Mouse (Mus musculus) ES-CJ7 (cell line): ENCODE measurements around the gene Prdm10.

Experiments used
- DNase-seq: peaks from one replicate; pipeline ENCODE4 v3.0.0; 2011; ENCODE audit warnings: low read depth, low spot score

Gene Prdm10

DNA sequence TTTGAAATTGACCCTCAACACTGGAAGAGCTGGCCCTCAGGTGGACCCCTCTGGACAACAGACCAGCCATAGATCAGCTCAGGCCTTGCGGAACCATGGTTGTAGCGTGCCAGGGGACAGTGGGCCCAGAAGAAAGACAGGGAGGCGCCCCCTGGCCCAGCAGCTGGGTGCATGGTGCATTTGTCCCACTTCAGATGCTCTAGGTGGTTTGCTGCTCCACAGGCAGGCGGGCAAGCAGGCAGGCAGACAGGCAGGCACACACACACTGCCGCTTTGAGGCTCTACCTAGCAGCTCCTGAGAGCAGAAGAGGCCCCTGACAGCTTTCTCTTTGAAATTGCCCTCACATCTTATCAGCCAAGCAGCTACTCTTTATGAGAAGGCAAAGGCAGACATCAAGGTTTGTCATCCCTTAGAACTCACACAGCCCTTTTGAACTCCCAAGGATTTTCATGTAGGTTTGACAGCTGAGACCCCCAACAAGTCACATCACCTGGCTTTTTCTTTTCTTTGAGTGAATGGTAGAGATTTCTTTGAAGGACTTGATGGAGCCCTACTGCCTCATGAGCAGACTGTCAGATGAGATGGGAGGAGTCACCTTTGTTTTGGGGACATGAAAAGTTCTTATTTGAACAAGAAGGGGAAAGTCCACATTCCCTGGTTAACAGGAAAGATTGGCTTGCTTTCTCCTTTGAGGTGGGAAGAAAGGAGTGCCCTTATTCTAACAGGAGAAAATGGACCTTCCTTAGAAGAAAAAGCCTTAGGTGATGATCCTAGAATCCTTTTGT is 21.4 kb downstream of the Prdm10 start:
- DNase-seq = no peak

DNA sequence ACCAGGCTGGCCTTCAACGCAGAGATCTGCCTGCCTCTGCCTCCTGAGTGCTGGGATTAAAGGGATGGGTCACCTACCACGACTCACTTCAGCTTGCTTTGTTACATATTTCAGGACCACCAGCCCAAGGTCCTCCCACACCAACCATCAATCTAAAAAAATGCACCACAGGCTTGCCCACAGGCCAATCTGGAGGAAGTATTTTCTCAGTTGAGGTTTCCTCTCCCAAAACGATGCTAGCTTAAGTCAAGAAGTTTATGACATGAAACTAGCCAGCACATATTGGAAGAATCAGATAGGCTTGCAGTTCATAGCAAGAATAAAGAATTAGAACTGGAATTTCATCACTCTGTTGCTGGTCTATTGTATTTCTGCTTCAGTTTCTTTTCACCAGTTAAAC is 24.0 kb downstream of the Prdm10 start:
- no peak for DNase-seq

DNA sequence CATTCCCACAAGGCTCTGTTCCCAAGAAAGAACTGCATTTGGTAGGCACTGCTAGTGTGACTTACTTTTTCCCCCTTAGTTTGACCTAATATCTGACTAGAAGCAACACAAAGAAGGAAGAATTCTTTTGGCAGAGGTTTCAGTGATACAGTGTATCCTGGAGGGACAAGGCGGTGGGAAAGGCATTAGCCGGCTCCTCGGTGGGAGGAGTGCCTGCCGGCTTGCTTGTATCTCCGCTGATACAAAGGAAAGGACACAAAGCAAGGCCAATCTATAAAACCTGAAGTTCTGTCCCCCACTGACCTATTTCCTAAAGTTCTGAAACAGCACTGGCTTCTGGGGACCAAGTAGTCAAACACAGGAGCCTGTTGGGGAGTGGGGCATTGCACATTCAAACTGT is 24.8 kb downstream of the Prdm10 start:
- no peak for DNase-seq

DNA sequence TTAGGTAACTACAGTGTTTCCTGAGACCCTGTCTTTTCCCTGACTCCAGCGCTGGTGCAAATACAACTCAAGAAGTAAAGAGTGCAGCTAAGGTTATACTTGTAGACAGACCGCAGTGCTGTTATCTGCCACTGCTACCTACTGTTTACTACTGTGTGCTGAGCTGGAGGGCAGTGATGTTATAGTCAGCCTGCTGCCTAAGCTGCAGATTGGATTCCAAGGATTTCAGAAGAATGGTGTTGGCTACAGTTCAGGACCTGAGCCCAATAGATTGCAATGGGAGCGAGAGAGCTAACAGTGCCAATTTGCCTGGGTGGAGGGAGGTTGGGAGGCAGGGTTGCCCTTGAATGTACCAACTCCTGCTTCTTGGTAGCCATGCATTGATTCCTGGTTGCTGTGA is 25.5 kb downstream of the Prdm10 start:
- DNase-seq = no peak

DNA sequence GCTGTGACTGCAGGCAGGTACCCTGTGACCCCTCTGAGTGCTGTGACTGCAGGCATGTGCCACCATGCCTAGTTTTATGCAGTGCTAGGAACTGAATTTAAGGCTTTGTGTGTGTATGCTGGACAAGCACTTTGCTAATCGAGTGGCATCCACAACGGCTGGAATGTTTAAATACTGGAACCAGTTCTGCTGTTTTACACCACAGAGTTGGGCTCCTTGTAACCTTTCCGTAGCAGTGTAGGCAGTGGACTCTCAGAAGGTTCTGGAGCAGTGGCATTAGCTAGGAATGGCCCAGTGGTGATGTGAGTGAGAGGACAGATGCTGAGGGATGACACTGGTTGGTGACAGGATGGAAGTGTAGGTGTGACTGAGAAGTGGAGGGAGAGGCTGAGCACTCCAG is 26.9 kb downstream of the Prdm10 start:
- DNase-seq = no peak

DNA sequence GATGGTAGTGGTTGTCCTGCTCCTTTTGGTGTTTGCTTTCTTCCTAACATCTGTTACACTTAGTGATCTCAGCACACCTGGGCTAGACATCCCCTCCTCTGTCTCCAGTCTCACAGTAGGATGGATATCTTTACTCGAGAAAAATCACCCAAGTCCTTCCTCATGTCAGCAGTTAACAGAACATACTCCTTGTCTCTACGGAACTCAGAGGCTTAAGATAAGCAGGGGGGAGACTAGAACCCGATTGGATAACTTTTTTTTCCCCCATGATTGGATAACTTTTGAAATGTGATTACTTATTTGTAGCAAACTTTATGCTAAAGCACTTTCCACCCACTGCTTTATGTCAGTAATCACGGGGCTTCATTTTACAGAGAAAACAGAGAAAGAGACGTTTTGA is 28.7 kb downstream of the Prdm10 start:
- no peak for DNase-seq

DNA sequence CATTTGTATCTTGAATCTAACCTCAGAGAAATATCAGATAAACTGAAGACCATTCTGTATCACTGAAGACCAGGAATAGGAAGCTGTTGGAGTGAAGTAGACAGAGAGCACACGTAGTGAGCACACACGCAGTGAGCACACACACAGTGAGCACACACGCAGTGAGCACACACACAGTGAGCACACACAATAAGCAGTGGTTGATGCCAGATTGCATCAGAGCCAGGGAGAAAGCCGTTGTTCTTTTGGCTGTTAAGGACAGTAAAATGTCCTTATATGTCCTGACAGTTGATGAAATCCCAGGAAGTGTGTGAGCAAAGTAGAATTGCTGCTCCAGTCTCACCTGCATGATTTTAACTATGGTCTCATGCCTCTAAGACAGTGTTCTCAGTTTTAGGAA is 30.3 kb downstream of the Prdm10 start:
- no peak for DNase-seq

DNA sequence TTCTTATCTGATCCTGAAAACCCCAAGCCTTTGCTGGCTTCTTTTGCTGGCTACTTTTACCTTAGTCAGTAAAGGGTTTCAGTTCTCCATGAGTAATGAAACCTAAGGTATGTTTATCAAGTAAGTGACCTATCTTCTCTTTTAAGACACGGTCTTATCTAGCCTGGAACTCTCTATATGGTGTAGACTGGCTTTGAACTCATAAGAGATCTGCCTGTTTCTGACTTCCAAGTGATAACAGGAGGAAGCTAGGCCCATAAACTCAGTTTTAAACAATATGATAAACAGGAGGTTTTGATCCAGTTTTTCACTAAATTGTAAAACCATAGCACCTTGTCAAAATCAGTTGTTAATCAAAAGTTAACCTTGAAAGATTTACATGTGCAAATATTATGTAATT is 33.5 kb downstream of the Prdm10 start:
- DNase-seq = no peak

DNA sequence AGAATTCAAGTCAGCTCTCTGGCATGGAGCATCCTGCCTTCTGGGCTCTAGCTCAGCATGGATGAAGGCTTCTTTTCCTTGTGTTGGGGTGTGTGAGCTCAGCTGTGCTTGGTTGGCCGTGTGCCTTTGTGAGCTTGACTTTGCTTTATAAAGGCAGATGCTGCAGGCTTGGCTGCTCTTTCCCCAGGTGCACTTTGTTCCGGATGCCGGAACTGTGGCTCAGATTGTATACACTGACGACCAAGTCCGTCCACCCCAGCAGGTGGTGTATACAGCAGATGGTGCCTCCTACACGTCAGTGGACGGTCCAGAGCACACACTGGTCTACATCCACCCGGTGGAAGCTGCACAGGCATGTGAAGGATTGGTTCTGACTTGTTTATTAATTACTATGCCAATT is 35.6 kb downstream of the Prdm10 start:
- no peak for DNase-seq

DNA sequence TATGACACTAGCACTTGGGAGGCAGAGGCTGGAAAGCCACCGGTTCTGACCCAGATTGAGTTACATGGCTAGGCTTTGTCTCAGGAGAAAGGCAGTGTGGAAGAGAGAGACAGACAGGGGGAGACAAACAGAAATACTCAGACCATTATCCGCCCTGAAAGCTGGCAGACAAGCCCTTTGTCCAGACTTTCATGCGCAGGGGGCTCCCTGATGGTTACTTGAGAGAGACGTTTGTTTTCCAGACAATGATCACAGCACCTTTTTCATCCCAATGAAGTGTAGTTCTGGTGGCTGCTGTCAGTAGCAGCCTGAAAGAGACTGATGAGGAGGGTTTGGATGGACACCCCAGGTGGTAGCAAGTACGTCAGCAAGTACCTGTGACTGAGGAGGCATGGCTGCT is 38.6 kb downstream of the Prdm10 start:
- peak; percentile 50 for DNase-seq

DNA sequence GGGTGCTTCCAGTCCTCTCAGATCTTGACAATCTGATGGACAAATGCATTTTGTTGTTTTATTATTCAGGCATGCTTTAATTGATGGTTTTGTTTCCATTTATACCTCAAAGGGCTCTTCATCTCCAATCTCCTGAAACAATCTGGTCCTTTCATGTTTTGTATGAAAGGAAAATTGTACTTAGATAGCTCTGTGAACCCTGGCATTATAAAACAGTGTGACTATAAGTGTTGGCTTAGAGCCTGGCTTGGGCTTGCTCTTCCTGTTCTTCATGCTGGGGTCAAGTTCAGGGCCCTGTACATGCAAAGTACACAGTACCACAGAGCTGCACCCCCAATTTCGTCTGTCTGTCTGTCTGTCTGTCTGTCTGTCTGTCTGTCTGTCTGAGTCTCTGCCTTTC is 40.4 kb downstream of the Prdm10 start:
- no peak for DNase-seq

DNA sequence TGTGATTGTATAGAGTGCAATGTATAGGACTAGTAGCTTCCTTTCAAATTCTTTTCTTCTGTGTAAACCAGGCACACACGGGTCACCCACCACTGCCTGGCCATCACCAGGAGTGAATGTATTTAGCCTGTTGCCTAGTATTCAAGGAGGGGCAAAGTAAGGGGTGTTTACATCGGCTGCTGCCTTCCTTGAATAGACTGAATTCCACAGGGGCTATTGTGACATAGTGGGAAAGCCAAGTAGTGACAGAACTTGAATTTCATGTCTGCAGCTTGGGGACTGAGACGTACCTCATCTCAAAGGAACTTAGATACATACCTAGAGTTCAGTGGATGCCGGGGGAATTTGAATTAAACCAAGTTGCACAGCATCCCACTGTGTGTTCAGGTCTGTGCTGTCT is 41.2 kb downstream of the Prdm10 start:
- no peak for DNase-seq

DNA sequence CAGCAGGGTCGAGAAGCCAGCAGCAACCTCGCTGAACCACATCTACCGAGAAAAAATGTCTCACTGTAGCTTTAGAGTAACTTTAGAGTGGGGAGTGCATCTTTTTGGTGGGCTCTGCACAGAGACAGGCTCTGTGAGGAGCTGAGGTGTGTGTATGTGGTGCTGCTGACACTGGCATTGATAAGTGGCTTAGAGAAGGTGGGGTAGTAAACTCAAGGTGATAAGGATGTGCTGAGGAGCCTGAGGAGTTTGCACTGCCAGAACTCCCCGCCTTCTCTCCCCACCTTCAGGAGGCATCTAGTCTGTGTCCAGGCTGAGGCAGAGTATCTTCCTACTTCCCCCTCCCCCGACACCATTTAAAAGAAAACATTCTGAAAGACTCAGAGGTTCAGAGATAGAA is 41.8 kb downstream of the Prdm10 start:
- no peak for DNase-seq

DNA sequence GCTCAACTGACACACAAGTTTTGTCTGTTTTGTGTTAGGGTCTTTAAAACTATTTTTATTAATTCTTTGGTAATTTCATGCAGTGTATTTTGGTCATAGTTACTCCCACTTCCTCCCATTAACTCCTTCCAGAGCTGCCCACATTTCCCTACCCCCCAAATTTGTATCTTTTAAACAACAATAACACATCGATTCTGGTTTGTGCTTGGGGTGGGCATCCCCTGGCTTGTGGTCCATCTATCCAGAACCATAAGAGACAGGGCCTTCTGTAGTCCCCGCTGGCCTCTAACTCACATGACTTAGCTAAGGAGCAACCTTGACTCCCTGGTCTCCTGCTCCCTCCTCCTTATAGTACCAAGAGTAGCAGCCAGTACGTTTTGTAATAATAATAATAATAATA is 50.5 kb downstream of the Prdm10 start:
- DNase-seq = no peak

DNA sequence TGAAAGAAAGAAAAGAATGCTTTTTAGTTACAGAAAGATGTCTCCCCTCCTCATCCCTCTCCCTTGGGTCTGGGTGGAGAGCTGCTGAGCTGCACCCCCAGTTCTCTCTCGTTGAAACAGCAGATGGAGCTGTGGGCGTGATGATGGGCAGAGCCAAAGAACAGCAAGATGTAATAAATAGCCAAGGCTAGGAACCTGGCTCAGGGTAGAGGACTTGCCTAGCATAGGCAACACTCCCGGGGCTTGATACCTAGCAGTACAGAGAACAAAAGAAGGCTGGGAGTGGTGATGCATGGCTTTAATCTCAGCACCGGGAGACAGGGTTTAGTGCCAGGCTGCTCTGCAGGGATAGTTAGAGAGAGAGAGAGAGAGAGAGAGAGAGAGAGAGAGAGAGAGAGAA is 50.9 kb downstream of the Prdm10 start:
- no peak for DNase-seq

DNA sequence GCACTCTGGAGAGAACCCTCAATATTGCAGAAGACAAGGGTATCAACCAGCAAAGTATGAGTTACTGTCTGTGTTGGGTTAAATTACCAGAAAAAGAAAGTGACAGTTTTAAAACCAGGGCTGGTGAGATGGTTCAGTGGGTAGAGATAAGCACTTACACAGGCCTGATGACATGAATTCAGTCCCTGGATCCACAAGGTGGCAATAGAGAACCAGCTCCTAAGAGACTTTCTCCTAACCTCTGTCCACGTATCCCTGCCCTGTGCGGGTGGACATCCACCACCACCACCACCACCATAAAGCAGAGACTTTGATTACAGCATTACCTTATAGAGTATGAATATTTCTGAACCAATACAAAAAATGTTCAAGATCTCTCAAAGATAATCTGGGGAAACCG is 51.6 kb downstream of the Prdm10 start:
- DNase-seq = peak; percentile 32

DNA sequence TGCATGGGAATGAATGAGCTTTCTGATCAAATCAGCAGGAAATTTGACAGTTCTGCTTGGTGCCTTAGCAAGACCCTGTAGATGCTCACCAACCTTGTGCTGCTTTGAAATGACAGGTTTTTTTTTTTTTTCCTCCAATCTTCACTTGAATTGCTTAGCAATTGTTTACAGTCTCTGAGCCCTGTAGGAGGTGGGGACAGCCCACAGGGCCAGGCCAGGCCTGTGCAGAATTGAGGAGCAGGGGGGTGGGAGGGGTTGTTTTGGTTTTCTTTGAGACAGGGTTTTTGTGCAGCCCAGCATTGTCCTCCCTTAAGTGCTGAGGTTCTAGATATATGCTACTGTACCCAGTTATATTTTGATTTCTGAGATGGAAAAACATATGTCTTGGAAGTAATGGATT is 52.5 kb downstream of the Prdm10 start:
- no peak for DNase-seq

DNA sequence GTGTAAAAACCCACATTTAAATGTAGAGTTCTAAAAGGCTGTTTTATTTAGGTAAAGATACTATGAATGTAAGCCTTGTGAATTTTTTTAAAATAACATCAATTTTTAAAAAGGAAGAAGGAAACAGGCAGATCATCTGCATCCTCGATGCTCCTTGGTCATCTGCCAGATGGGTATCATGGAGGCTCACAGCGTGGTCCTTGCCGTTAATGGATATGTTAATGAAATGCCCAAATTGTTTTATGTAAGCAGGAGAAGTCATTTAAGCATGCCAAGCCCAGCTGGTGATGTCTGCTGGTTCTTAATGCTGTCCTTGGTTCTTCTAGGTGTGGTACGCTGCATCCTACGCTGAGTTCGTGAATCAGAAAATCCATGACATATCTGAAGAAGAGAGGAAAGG is 54.7 kb downstream of the Prdm10 start:
- DNase-seq = no peak

DNA sequence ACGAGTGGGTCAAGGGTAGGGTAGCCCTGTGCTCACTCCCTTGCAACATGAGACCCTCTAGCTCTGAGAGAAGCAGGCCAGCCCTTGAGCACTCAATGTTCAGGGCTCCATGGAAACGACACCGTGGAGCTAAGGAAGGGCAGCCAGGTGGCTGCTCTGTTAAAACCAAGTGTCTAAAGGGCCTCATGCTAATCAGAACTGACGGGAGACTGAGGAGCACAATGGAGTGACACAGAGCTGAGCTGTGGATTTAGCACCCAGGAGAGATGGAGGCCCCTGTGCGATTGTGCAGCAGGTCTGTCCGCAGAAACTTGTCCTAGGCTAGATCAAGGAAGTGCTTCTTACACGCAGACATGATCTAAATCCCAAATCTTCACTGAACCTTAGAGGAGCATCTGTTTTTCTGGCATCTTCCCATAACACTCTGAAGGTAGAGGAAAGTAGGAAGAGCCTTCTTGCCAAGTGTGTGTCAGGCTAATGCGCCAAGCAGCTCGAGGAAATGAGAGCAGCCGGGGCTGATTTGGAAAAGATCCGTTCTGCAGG is 64.0 kb downstream of the Prdm10 start:
- no peak for DNase-seq

DNA sequence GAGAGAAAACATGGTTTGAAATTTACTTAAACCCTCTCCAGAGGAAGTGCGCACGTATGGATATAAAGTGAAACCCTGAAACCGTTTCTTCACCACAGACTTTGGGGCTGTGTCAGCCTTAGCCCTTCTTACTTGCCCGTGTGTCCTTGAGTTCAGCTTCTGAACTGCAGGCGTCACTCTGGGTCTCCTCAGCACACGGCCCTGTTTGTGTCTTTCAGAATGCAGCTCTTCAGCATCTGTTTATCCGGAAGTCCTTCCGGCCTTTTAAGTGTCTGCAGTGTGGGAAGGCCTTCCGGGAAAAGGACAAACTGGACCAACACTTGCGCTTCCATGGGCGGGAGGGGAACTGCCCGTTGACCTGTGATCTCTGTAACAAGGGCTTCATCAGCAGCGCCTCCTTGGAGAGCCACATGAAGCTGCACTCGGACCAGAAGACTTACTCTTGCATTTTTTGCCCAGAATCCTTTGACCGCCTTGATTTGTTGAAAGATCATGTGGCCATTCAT is 66.3 kb downstream of the Prdm10 start:
- peak; percentile 17 for DNase-seq

DNA sequence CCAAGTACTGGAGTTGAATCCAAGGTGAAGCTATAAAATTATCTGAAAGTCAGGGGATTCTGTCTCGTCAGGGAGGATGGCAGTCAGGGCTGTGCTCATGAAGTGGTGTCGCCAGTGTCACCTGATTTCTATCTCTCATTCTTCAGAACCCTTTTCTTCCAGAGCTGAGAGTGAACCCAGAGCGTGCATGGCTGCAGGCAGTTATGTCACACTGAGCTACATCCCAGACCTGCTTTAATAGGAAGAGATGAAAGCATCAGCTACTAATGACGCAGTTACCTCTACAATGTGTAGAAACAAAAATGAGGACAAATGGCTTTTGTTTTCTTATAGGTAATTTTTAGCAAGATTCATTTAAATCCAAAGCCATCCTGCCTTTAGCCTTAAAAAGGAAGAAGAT is 68.1 kb downstream of the Prdm10 start:
- DNase-seq = no peak

DNA sequence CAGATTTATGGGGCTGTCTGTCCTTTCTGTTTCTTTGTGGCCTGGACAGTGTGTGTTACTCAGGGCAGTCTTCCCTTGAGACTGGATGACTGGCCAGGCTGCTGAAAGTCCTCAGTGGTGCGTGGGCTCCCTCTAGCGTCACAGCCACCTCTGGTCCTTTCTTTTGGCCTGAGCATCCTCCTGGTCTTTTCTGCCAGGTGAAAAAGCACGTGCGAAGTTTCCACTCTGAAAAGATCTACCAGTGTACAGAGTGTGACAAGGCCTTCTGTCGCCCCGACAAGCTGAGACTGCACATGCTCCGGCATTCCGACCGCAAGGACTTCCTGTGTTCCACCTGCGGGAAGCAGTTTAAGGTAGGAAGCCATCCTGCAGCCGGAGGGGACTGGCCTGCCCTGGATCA is 68.6 kb downstream of the Prdm10 start:
- DNase-seq = peak; percentile 62

DNA sequence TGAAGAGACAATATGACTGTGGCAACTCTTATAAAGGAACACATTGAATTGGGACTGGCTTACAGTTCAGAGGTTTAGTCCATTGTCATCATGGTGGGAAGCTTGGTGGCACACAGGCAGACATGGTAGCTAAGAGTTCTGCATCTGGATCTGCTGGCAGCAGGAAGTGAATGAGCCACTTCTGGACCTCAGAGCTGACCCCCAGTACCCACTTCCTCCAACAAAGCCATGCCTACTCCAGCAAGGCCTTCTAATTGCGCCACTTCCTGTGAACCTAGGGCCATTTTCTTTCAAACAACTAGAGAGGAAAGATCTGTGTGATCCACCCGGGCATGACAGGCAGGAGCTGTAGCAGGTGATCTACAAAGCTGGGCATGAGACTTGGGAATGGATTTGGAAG is 72.4 kb downstream of the Prdm10 start:
- no peak for DNase-seq

DNA sequence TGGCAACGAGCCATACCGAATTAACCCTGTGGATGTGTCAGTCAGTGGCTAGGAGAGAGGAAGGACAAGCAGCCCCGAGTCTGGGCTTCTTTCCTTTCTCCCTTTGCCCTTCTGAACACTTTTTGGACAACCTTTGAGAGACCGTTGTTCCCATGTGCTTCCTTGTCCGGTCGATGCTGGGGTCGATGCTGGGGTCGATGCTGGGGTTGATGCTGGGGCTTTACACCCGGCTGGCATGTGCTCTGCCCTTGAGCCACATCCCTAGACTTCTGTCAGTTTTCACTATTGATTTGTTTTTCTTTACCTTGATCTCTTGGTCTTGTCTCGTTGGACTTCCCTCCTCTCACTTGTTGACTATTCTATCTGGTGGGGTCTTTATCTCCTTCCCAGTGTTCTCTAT is 73.2 kb downstream of the Prdm10 start:
- no peak for DNase-seq
